Mouse (Mus musculus) MN1 (cell line): ENCODE results near the gene Coro6.

Experiments
- DNase-seq: peaks from one replicate; pipeline ENCODE4 v3.0.0-alpha.2; 2016; ENCODE audit warnings: low spot score

The Coro6 gene

GRCm38 (mm10) chr11:77512891-77513810 is 50.9 kb downstream of the Coro6 start:
- peak; percentile 87 for DNase-seq

- peak; percentile 47 for DNase-seq
Observed at GRCm38 (mm10) chr11:77513811-77514170, 51.6 kb downstream of the Coro6 start.

GRCm38 (mm10) chr11:77514281-77514831 is 52.1 kb downstream of the Coro6 start:
- peak; percentile 38 for DNase-seq

GRCm38 (mm10) chr11:77514832-77515636 is 52.8 kb downstream of the Coro6 start, which contains the start of gene Abhd15:
Abhd15 (plus strand) TSS chr11:77515121.
- DNase-seq, result peak; percentile 84

GRCm38 (mm10) chr11:77515637-77516552 is 53.7 kb downstream of the Coro6 start, which contains the start of gene Trp53i13:
Trp53i13 (minus strand) TSS chr11:77515980.
- DNase-seq, result no peak

- DNase-seq, result no peak
Observed at GRCm38 (mm10) chr11:77516553-77517425, 54.6 kb downstream of the Coro6 start.

- no peak for DNase-seq
Observed at GRCm38 (mm10) chr11:77518051-77518798, 56.0 kb downstream of the Coro6 start.

GRCm38 (mm10) chr11:77519043-77519442 is 56.8 kb downstream of the Coro6 start, which contains the start of gene Gm10392:
Gm10392 (minus strand) TSS chr11:77519198.
- DNase-seq, result no peak
